Mouse (Mus musculus) cerebellum, adult 2 months (tissue): Measurements from ENCODE around the gene Bfsp2.

Source experiments
- CTCF ChIP-seq: fragments of 200-500 bp; IDR thresholded peaks from 2 replicates; pipeline ENCODE4 v1.5.1; 2011; ENCODE audit warnings: low read depth, mild to moderate bottlenecking, control low read depth, low read length, moderate library complexity, borderline replicate concordance; ENCODE audit not compliant: insufficient read depth
- POLR2A ChIP-seq: fragments of 200-500 bp; IDR thresholded peaks from 2 replicates; pipeline ENCODE4 v1.6.1; 2011; ENCODE audit warnings: low read length, control low read depth, borderline replicate concordance; ENCODE audit not compliant: insufficient read depth

GRCm38 (mm10) chr9:103502655-103503054 lies 22.4 kb upstream of the Bfsp2 start:
- TF ChIP-seq POLR2A, result no peak
- TF ChIP-seq CTCF, result no peak
